Mouse (Mus musculus): Measurements from ENCODE around the gene Tmem132a.

The Tmem132a gene

GRCm38 (mm10) chr19:10829436-10830175 lies 40.1 kb downstream of the Tmem132a start, which contains the start of gene Cd6:
TSS of gene Cd6 (minus strand) at chr19:10830058.
- no peak for DNase-seq

- no peak for DNase-seq
Observed at GRCm38 (mm10) chr19:10828321-10828720, 41.4 kb downstream of the Tmem132a start.

- no peak for DNase-seq
Observed at GRCm38 (mm10) chr19:10824061-10824460, 45.7 kb downstream of the Tmem132a start.

- no peak for DNase-seq
Observed at GRCm38 (mm10) chr19:10822534-10822933, 47.2 kb downstream of the Tmem132a start.

- DNase-seq = no peak
Observed at GRCm38 (mm10) chr19:10821319-10821718, 48.4 kb downstream of the Tmem132a start.

- no peak for DNase-seq
Observed at GRCm38 (mm10) chr19:10818217-10818946, 51.4 kb downstream of the Tmem132a start.

- no peak for DNase-seq
Observed at GRCm38 (mm10) chr19:10816462-10816861, 53.3 kb downstream of the Tmem132a start.

DNA sequence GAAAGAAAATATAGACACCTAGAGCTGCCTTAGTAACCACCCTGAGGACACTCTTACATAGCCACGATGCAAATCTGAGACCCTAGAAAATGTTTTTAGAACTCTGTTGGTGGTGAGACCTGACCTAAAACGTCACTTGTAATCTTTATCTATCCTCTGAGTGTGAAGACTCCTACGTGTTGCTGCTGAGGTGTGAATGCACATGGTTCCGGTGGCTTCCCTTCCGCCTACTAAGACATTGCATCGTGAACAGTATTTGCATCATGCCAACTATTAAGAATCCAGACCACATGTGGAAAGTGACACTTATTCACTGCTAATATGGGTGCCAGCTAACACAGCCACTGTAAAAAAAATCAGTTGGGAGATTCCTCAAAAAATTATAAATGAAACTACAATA lies 53.9 kb downstream of the Tmem132a start:
- no peak for DNase-seq

- DNase-seq = no peak
Observed at GRCm38 (mm10) chr19:10813905-10814304, 55.8 kb downstream of the Tmem132a start.

DNA sequence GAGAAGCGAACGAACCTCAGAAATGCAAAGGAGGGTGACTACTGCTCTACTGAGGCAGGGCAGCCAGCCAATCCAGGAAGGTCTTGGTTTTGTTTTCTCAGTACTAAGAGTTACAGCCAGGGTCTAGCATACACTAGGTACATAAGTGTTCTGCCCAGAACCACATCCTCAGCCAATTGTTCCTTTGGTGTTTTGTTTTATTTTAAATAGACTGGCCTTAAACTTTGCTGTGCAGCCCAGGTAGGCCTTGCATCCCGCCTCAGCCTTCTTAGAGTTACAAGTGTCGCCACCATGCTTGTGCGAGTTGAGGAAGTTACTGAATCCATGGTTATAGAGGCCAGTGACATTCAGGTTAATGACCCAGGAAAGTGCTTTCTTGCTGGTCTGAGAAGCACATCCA lies 56.7 kb downstream of the Tmem132a start:
- DNase-seq = no peak

- no peak for DNase-seq
Observed at GRCm38 (mm10) chr19:10811471-10811870, 58.3 kb downstream of the Tmem132a start.

GRCm38 (mm10) chr19:10810176-10810492 lies 59.6 kb downstream of the Tmem132a start:
- peak; percentile 26 for DNase-seq

DNA sequence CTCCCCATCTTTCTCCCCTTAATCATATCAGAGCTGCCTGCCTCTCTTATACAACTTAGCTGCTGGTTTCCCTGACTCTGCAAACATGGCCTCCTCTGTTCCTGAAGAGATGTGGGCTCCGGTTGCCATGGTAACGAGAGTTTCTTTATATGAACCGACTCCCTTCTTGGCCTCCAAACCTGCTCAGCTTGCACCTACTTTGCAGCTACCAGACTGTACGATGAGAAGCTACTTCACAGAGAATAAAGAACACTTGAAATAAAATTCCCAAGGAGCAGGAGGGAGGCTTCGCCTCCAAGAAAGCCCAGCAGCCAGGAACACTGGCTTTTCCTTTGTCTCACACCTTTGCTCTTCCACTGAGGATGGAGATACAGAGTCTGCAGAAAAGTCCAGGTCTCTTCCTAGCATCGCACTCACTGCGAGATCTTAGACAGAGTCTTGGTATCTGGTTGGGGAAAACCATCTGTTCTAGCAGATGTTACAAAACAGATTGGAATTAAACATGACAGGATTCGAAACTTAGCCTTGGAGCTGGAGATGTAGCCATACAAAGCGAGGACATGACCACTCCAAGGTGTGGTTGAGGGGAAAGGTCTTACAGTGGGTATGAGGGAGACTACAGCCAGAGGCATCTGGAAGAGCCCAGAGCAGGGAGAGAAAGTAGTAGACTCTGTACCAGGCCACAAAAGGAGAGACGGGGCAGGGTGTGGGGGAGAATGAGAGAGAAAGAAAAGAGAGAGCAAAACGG lies 60.1 kb downstream of the Tmem132a start:
- peak; percentile 51 for DNase-seq

DNA sequence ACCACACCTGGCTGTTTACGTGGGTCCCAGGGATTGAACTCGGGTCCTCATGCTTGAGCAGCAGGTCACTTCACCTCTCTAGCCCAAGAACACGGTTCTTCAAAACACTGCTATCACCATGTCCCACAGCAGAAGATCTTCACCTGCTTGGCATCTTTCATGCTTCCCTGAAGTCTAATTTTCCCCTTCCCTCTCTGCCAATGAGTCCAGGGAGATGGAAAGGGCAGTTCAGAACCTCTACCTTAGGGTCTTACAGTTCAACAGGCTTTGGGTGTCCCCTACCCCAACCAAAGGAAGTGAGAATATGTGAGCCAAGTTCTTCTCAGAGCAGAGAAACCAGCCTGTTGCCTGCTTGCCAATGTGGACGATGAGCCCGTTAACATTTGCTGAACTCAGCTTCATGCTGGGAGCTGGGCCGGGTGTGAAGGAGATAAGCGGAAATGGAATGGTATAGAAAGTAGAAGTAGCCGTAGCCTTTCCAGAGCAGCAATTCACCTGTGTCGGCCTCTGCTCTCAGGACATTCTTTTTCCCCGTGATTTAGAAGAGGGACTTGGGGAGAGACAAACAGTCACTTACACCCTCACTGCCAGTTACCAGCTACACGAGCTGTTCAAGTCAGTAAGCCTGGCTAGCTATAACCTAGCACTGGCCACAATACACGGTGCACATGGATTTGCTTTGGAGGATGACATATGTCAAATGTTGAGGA lies 61.1 kb downstream of the Tmem132a start:
- DNase-seq = no peak

Data from right cerebral cortex, postnatal 14 days (tissue).